Mouse (Mus musculus) embryonic facial prominence, embryonic 12.5 days (tissue): ENCODE measurements around the gene Pdhx. TPM values are rescaled to one million over a fixed set of nuclear protein-coding genes. Genes with fewer than 3 reads are reported as not detected.

Source experiments
- ATAC-seq: fragments of 200-750 bp; cut with Nextera tagmentation; 2 replicates; pipeline ENCODE4 v1.8.0; 2017; ENCODE audit not compliant: insufficient number of reproducible peaks, insufficient read depth, low FRiP score, low TSS enrichment
- H3K27ac ChIP-seq: fragments of 300-500 bp; sonication (generic); 2 replicates; pipeline ENCODE4 v1.5.1; 2016; ENCODE audit warnings: mild to moderate bottlenecking
- H3K27me3 ChIP-seq: fragments of 300-500 bp; sonication (generic); 2 replicates; pipeline ENCODE4 v1.6.1; 2016; ENCODE audit warnings: mild to moderate bottlenecking, moderate library complexity
- H3K36me3 ChIP-seq: fragments of 300-500 bp; sonication (generic); 2 replicates; pipeline ENCODE4 v1.6.1; 2016; ENCODE audit warnings: mild to moderate bottlenecking
- H3K4me1 ChIP-seq: fragments of 300-500 bp; sonication (generic); 2 replicates; pipeline ENCODE4 v1.6.1; 2016
- H3K4me2 ChIP-seq: fragments of 300-500 bp; sonication (generic); replicated peaks from 2 replicates; pipeline ENCODE4 v1.6.1; 2016; ENCODE audit warnings: mild to moderate bottlenecking, moderate library complexity
- H3K4me3 ChIP-seq: fragments of 300-500 bp; sonication (generic); 2 replicates; pipeline ENCODE4 v1.5.1; 2016; ENCODE audit warnings: mild to moderate bottlenecking
- H3K9ac ChIP-seq: fragments of 300-500 bp; sonication (generic); 2 replicates; pipeline ENCODE4 v1.6.1; 2016; ENCODE audit warnings: mild to moderate bottlenecking, moderate library complexity
- H3K9me3 ChIP-seq: fragments of 300-500 bp; sonication (generic); 2 replicates; pipeline ENCODE4 v1.6.1; 2016; ENCODE audit warnings: mild to moderate bottlenecking, moderate library complexity
- whole genome bisulfite sequencing: fragments of 180-500 bp; shearing (Covaris S2); methylation state at CpG from one replicate; pipeline ENCODE4 v1.1.7; 2016; 5-methylcytosine and 5-hydroxymethylcytosine counted together
- polyA plus RNA-seq: library from polyadenylated mRNA; unstranded; fragments of >200 nt; fragmentation: Nextera tagmentation; extraction: Ambion mirVana; gene quantifications from 2 replicates; pipeline ENCODE4 v1.2.1, GENCODE M21; 2016

Gene Pdhx
- polyA plus RNA-seq, 1 experiment from 2014 or later = 43.8 TPM

- WGBS = 86% methylated on average over 2 of the region's 2 CpGs
- Histone ChIP-seq H3K9ac (no peak overlapping the region), H3K27me3 (no peaks in the 10 kb centered on the region), H3K36me3 (no peaks in the 10 kb centered on the region), H3K4me2 (no peak overlapping the region), H3K9me3 (no peaks in the 10 kb centered on the region), H3K4me3 (no peak overlapping the region), H3K4me1 (no peaks in the 10 kb centered on the region), H3K27ac (no peak overlapping the region)
- ATAC-seq = no peak
Measured at GRCm38 (mm10) chr2:102982822-102983221, 90.5 kb downstream of the Pdhx start.

GRCm38 (mm10) chr2:102981446-102982314 lies 91.6 kb downstream of the Pdhx start:
- no peaks in the 10 kb centered on the region for H3K36me3 ChIP-seq
- no peak overlapping the region for H3K9ac ChIP-seq
- ATAC-seq = no peak
- no peak overlapping the region for H3K4me2 ChIP-seq
- no peaks in the 10 kb centered on the region for H3K4me1 ChIP-seq
- H3K4me3 ChIP-seq = no peak overlapping the region
- H3K27ac ChIP-seq = no peak overlapping the region
- no peaks in the 10 kb centered on the region for H3K27me3 ChIP-seq
- 85% methylated on average over 8 of the region's 8 CpGs for WGBS
- H3K9me3 ChIP-seq = 0 out of 2 replicates have a peak, but pooled peaks cover 4% of the 10 kb centered on the region

GRCm38 (mm10) chr2:102980870-102981269 lies 92.4 kb downstream of the Pdhx start:
- Histone ChIP-seq H3K36me3 (no peaks in the 10 kb centered on the region), H3K9ac (no peak overlapping the region), H3K27ac (no peak overlapping the region), H3K27me3 (no peaks in the 10 kb centered on the region), H3K9me3 (0 out of 2 replicates have a peak, but pooled peaks cover 4% of the 10 kb centered on the region), H3K4me1 (no peaks in the 10 kb centered on the region), H3K4me2 (no peak overlapping the region), H3K4me3 (no peak overlapping the region)
- WGBS = 74% methylated on average over 2 of the region's 2 CpGs
- ATAC-seq = no peak

GRCm38 (mm10) chr2:102979519-102979918 lies 93.8 kb downstream of the Pdhx start:
- WGBS = 81% methylated on average over 2 of the region's 2 CpGs
- H3K4me1 ChIP-seq = no peaks in the 10 kb centered on the region

GRCm38 (mm10) chr2:102979112-102979511 lies 94.2 kb downstream of the Pdhx start:
- no peak for ATAC-seq
- H3K4me2 ChIP-seq = no peak overlapping the region
- H3K4me1 ChIP-seq = no peaks in the 10 kb centered on the region
- H3K36me3 ChIP-seq = no peaks in the 10 kb centered on the region
- no peaks in the 10 kb centered on the region for H3K27me3 ChIP-seq
- H3K9ac ChIP-seq = no peak overlapping the region
- H3K27ac ChIP-seq = no peak overlapping the region
- 0 out of 2 replicates have a peak, but pooled peaks cover 4% of the 10 kb centered on the region for H3K9me3 ChIP-seq
- no peak overlapping the region for H3K4me3 ChIP-seq

More at GRCm38 (mm10) chr2:102979519-102979918, 93.8 kb downstream of the Pdhx start:
- Histone ChIP-seq H3K36me3 (no peaks in the 10 kb centered on the region), H3K27ac (no peak overlapping the region), H3K4me3 (no peak overlapping the region), H3K4me2 (no peak overlapping the region), H3K27me3 (no peaks in the 10 kb centered on the region), H3K9ac (no peak overlapping the region), H3K9me3 (0 out of 2 replicates have a peak, but pooled peaks cover 4% of the 10 kb centered on the region)
- ATAC-seq = no peak

GRCm38 (mm10) chr2:102975358-102975945 lies 97.9 kb downstream of the Pdhx start:
- no peak overlapping the region for H3K9ac ChIP-seq
- H3K9me3 ChIP-seq = 0 out of 2 replicates have a peak, but pooled peaks cover 4% of the 10 kb centered on the region
- WGBS = 73% methylated on average over 5 of the region's 5 CpGs
- no peak for ATAC-seq
- no peak overlapping the region for H3K27ac ChIP-seq
- H3K4me2 ChIP-seq = no peak overlapping the region
- H3K36me3 ChIP-seq = no peaks in the 10 kb centered on the region
- H3K4me3 ChIP-seq = no peak overlapping the region
- H3K4me1 ChIP-seq = no peaks in the 10 kb centered on the region
- no peaks in the 10 kb centered on the region for H3K27me3 ChIP-seq

GRCm38 (mm10) chr2:102973115-102973514 lies 100.2 kb downstream of the Pdhx start:
- Histone ChIP-seq H3K4me2 (no peak overlapping the region), H3K36me3 (no peaks in the 10 kb centered on the region), H3K4me3 (no peak overlapping the region), H3K9ac (no peak overlapping the region), H3K27ac (no peak overlapping the region), H3K4me1 (no peaks in the 10 kb centered on the region), H3K9me3 (0 out of 2 replicates have a peak, but pooled peaks cover 4% of the 10 kb centered on the region), H3K27me3 (no peaks in the 10 kb centered on the region)
- 84% methylated on average over 3 of the region's 3 CpGs for WGBS
- no peak for ATAC-seq

- Histone ChIP-seq H3K4me1 (no peaks in the 10 kb centered on the region), H3K36me3 (no peaks in the 10 kb centered on the region), H3K4me2 (no peak overlapping the region), H3K27me3 (no peaks in the 10 kb centered on the region), H3K9me3 (0 out of 2 replicates have a peak, but pooled peaks cover 4% of the 10 kb centered on the region), H3K9ac (no peak overlapping the region), H3K4me3 (no peak overlapping the region), H3K27ac (no peak overlapping the region)
- 21% methylated on average over 5 of the region's 5 CpGs for WGBS
- ATAC-seq = no peak
Measured at GRCm38 (mm10) chr2:102972575-102972974, 100.7 kb downstream of the Pdhx start.

GRCm38 (mm10) chr2:102971951-102972350 lies 101.4 kb downstream of the Pdhx start:
- no peak for ATAC-seq
- H3K4me2 ChIP-seq = no peak overlapping the region
- H3K27me3 ChIP-seq = no peaks in the 10 kb centered on the region
- H3K4me1 ChIP-seq = no peaks in the 10 kb centered on the region
- no peak overlapping the region for H3K4me3 ChIP-seq
- no peak overlapping the region for H3K27ac ChIP-seq
- H3K36me3 ChIP-seq = no peaks in the 10 kb centered on the region
- H3K9ac ChIP-seq = no peak overlapping the region
- H3K9me3 ChIP-seq = 0 out of 2 replicates have a peak, but pooled peaks cover under 1% of the 10 kb centered on the region

Other genes with a start within 250 kb of the Pdhx start
- gene Cd44, start 171.8 kb downstream of the Pdhx start, polyA plus RNA-seq = 8.0 and 8.2 TPM in 2 replicates
- gene Apip, start 162 bp upstream of the Pdhx start, polyA plus RNA-seq = 78.1 and 79.2 TPM in 2 replicates
- 1.0 and 1.9 TPM in 2 replicates for gene Ehf, start 229.8 kb upstream of the Pdhx start, polyA plus RNA-seq